Mouse (Mus musculus) midbrain, embryonic 14.5 days (tissue): ENCODE results near the gene Btaf1. TPM values are rescaled to one million over a fixed set of nuclear protein-coding genes. Genes with fewer than 3 reads are reported as not detected.
A peak's percentile ranks its signal among the peaks of the same experiment; 100 is the strongest.

Source experiments
- ATAC-seq: fragments of 200-750 bp; cut with Nextera tagmentation; 2 replicates; pipeline ENCODE4 v1.8.0; 2017; ENCODE audit warnings: moderate number of reproducible peaks, moderate library complexity; ENCODE audit not compliant: low FRiP score, low TSS enrichment
- DNase-seq: peaks from one replicate; pipeline ENCODE4 v3.0.0-alpha.2; 2015
- H3K27ac ChIP-seq: fragments of 300-500 bp; sonication (generic); replicated peaks from 2 replicates; pipeline ENCODE4 v1.5.1; 2014; ENCODE audit warnings: mild to moderate bottlenecking, low read depth, low read length, moderate library complexity
- H3K27me3 ChIP-seq: fragments of 300-500 bp; sonication (generic); 2 replicates; pipeline ENCODE4 v1.6.1; 2014; ENCODE audit warnings: low read length, control low read depth, mixed read lengths; ENCODE audit not compliant: control insufficient read depth, insufficient read depth
- H3K36me3 ChIP-seq: fragments of 300-500 bp; sonication (generic); 2 replicates; pipeline ENCODE4 v1.6.1; 2014; ENCODE audit warnings: low read length, control low read depth; ENCODE audit not compliant: control insufficient read depth, insufficient read depth
- H3K4me1 ChIP-seq: fragments of 300-500 bp; sonication (generic); 2 replicates; pipeline ENCODE4 v1.6.1; 2014; ENCODE audit warnings: mild to moderate bottlenecking, antibody characterized with exemption, low read length, control low read depth; ENCODE audit not compliant: control insufficient read depth, insufficient read depth
- H3K4me2 ChIP-seq: fragments of 300-500 bp; sonication (generic); 2 replicates; pipeline ENCODE4 v1.6.1; 2014; ENCODE audit warnings: mild to moderate bottlenecking, low read length, moderate library complexity
- H3K4me3 ChIP-seq: fragments of 300-500 bp; sonication (generic); replicated peaks from 2 replicates; pipeline ENCODE4 v1.5.1; 2014; ENCODE audit warnings: low read depth, low read length
- H3K9ac ChIP-seq: fragments of 300-500 bp; sonication (generic); replicated peaks from 2 replicates; pipeline ENCODE4 v1.6.1; 2014; ENCODE audit warnings: mild to moderate bottlenecking, low read length, moderate library complexity
- H3K9me3 ChIP-seq: fragments of 300-500 bp; sonication (generic); 2 replicates; pipeline ENCODE4 v1.6.1; 2016; ENCODE audit warnings: low read length, control low read depth, mixed read lengths; ENCODE audit not compliant: control insufficient read depth
- WGBS: fragments of 180-500 bp; shearing (Covaris S2); extraction: QIAGEN DNeasy Blood & Tissue Kit; methylation state at CpG from one replicate; pipeline ENCODE4 v1.1.7; 2014; 5-methylcytosine and 5-hydroxymethylcytosine counted together
- polyA plus RNA-seq: library from polyadenylated mRNA; unstranded; fragments of >200 nt; fragmentation: Nextera tagmentation; extraction: Ambion mirVana; gene quantifications from 2 replicates; pipeline ENCODE4 v1.2.1, GENCODE M21; 2014

Gene Btaf1
- 11.4 and 15.4 TPM in 2 replicates for polyA plus RNA-seq

DNA sequence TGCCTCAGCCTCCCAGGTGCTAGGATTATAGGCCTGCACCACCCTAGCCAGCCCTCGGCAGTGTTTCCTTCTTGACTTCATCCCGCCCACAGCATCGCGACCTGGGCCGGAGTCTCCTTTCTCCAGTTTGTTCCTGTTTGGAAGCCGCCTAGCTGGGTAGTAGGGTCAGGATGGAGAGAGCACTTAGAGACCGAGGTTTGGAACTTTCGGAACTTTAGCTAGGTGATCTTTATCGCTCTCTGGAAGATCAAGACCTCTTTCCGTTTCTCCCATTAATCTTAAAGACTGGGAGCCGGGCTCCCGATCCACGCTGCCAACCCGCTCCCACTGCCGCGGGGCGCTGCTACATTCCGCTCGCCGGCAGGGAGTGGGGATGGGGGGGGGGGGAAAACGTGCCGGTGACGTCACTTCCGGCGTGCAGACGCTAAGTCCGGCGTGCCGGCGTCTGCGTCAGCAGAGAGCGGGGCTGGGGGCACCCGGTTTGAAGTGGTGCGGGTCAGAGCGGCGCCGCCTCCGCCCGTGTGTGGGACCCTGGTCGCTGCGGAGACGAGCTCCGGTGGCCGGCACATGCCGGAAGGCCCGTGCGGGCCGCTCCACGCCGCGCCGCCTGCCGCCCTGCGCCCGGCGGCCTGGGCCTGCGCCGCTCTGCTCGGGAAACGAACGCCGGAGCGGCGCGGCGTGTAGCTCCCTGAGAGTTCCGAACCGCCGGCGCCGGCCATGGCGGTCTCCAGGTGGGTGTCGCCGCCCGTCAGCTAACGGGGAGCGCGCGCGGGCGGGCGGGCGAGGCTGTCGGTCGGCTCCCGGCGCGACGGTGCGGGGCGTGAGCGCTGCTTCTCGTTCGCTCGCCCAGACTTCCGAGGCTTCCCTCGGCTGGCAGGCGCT, at the start of gene Btaf1:
Gene Btaf1 (plus strand): TSS at position 409 of the 882 bp plus-strand sequence.
- WGBS, result under 1% methylated on average over 92 of the region's 98 CpGs
- ATAC-seq, result peak; percentile 99
- H3K27me3 ChIP-seq, result no peaks in the 10 kb centered on the region

DNA sequence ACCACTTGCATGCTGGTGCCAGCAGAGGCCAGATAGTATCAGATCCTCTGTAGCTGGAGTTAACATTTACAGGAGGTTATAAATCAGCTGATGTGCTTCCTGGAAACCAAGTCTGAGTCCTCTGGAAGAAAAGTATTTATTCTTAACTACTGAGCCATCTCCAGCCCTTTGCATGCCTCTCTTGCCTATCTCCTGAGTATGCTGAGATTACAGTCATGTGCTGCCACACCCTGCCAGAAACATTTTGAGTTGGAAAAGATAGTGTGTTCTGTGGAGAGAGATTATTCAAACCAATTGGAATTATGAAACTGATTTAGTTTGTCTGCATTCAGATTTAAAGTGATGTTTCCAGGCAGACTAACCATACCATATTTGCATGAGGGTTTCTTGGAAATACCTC, 48.5 kb upstream of the Btaf1 start:
- no peaks in the 10 kb centered on the region for H3K4me1 ChIP-seq
- no peak for ATAC-seq
- no peak overlapping the region for H3K9ac ChIP-seq
- no peak overlapping the region for H3K27ac ChIP-seq
- DNase-seq, result no peak
- no peak overlapping the region for H3K4me2 ChIP-seq
- H3K27me3 ChIP-seq, result no peaks in the 10 kb centered on the region
- no peak overlapping the region for H3K4me3 ChIP-seq
- H3K9me3 ChIP-seq, result no peaks in the 10 kb centered on the region
- H3K36me3 ChIP-seq, result peaks cover 89% of the 10 kb centered on the region

More for the DNA sequence above, at the start of gene Btaf1:
- Histone ChIP-seq H3K4me2 (peak within 1 kb of the TSS; percentile 63), H3K9ac (peak within 1 kb of the TSS; percentile 84), H3K4me1 (peaks cover 8% of the 10 kb centered on the region), H3K9me3 (no peaks in the 10 kb centered on the region), H3K36me3 (no peaks in the 10 kb centered on the region), H3K27ac (peak within 1 kb of the TSS; percentile 91), H3K4me3 (peak within 1 kb of the TSS; percentile 94)
- DNase-seq, result peak; percentile 96

DNA sequence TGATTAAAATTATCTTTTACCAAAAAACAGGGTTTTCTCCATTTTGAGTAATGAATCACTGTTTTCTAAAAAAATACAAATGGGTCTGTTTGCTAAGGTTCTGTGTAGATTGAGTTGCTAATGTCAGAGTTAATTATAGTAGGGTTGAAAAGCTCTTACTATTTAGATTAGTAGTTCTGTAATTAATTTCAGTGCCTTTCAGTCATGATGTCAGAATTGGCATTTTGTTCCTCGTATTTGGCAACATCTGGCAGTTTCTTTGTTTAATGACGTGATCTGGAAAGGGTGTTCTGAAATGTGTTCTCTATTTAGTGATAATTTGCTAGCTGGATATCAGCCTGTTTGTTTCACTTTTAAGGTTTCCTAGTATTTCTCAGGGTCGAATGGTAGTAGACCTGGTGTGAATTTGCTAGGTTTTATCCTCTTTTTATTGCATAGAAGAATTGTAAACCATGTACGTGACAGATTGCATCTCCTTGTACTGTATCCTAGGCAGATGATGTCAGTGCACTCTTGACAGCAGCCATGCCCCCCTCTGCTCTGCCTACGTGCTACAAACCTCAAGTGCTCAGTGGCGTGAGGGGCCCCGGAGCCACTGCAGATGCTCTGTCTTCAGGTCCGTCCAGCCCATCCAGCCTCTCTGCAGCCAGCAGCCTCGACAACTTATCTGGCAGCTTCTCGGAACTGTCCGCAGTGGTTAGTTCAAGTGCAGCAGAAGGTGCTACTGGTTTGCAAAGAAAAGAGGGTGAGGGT, 47.0 kb upstream of the Btaf1 start:
- H3K36me3 ChIP-seq, result peaks cover 91% of the 10 kb centered on the region

DNA sequence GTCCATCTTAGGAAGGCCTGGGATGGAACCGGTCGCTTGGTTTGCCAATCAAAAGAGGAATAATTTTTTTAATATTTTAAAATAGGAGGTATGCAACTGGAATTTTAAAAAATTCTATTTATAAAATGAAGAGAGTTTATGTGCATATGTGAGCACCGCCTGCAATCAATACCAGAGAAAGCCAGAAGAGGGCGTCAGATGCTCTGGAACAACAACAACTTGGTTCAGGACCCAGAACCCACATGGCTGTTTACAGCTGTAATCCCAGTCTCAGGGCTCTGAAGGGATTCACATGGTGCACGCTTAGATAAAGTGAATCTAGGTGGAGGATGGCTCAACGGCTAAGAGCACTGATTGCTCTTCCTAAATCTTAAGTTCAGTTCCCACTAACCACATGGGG, 42.8 kb upstream of the Btaf1 start:
- no peak overlapping the region for H3K4me3 ChIP-seq
- H3K27ac ChIP-seq, result no peak overlapping the region
- no peak overlapping the region for H3K9ac ChIP-seq
- no peaks in the 10 kb centered on the region for H3K4me1 ChIP-seq
- H3K4me2 ChIP-seq, result no peak overlapping the region
- no peaks in the 10 kb centered on the region for H3K9me3 ChIP-seq
- peaks cover 92% of the 10 kb centered on the region for H3K36me3 ChIP-seq
- WGBS, result 71% methylated on average over 6 of the region's 6 CpGs
- ATAC-seq (no peak; the same call in 1 of the 2 replicates), DNase-seq (peak; percentile 69)
- H3K27me3 ChIP-seq, result no peaks in the 10 kb centered on the region

More for the DNA sequence above, 47.0 kb upstream of the Btaf1 start:
- Histone ChIP-seq H3K4me1 (no peaks in the 10 kb centered on the region), H3K9ac (no peak overlapping the region), H3K4me2 (no peak overlapping the region), H3K27me3 (no peaks in the 10 kb centered on the region), H3K4me3 (no peak overlapping the region), H3K9me3 (no peaks in the 10 kb centered on the region), H3K27ac (no peak overlapping the region)
- 85% methylated on average over 11 of the region's 11 CpGs for WGBS
- ATAC-seq (no peak), DNase-seq (no peak)

DNA sequence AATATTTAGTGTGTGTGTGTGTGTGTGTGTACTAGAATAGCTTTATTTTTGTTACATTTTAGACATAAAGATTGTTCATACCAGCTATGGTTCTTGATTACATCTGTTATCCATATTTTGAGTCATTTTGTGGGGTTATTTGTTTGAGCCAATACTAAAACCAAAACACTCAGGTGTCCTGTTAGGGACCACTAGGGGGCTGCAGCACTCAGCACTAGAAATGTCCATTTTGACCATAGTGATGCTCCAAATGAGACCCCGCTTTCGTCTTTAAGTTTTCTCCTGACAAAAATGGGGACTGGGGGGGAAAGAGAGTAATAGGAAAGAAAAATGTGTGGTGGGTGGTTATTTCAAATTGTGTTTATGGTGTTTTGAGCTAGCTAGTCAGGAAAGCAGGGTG, 39.6 kb upstream of the Btaf1 start:
- Histone ChIP-seq H3K4me3 (no peak overlapping the region), H3K36me3 (peaks cover 97% of the 10 kb centered on the region), H3K27me3 (no peaks in the 10 kb centered on the region), H3K27ac (no peak overlapping the region), H3K9me3 (no peaks in the 10 kb centered on the region), H3K4me2 (no peak overlapping the region), H3K4me1 (no peaks in the 10 kb centered on the region), H3K9ac (no peak overlapping the region)
- DNase-seq (peak; percentile 72), ATAC-seq (no peak)
- 68% methylated on average over 2 of the region's 2 CpGs for WGBS

DNA sequence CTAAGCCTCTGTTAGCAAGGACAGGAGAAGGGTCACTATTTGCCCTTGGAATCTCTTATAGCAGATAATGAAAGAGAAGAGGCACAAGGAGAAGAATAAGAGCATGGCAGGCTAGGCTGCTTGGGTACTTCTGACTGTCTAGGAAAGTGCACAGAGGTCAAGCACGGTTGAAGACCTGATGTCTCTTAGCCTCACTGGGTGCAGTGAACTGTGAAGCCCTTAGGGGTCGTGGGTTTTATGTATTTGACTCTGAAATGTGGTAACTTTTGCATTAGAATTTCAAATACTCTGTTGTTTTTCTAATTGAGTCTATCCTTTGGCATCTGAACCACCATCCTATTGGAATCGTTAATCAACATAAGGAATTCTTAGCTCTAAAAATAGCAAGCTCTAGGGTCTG, 38.2 kb upstream of the Btaf1 start:
- no peak for ATAC-seq

DNA sequence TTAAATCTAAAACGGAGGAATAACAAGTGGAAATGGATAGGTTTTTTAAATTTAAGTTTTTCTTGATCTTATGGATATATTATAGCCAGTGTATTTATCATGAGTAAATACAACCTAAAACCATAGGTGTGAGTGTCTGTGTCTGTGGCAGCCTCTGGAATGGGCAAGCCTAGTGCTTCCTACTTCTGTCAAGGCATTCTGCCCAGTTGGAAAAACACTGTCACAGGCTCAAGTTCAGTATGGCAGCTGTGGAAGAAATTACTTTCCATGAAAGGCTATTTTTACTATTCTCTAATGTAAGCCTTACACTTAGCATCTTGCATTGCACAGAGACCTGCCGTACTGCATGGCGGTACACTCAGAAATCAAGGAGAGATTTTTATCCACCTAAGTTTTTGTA, 34.1 kb upstream of the Btaf1 start:
- Histone ChIP-seq H3K4me3 (no peak overlapping the region), H3K36me3 (peaks cover 73% of the 10 kb centered on the region), H3K9me3 (no peaks in the 10 kb centered on the region), H3K4me1 (peaks cover 4% of the 10 kb centered on the region), H3K27me3 (no peaks in the 10 kb centered on the region), H3K4me2 (no peak overlapping the region), H3K9ac (no peak overlapping the region), H3K27ac (no peak overlapping the region)
- DNase-seq (no peak), ATAC-seq (no peak)
- WGBS, result 97% methylated on average over 3 of the region's 3 CpGs

More for the DNA sequence above, 38.2 kb upstream of the Btaf1 start:
- H3K36me3 ChIP-seq, result peaks cover 92% of the 10 kb centered on the region
- H3K9ac ChIP-seq, result no peak overlapping the region
- H3K4me2 ChIP-seq, result no peak overlapping the region
- H3K27me3 ChIP-seq, result no peaks in the 10 kb centered on the region
- WGBS, result 38% methylated on average over 3 of the region's 3 CpGs
- H3K9me3 ChIP-seq, result no peaks in the 10 kb centered on the region
- no peak overlapping the region for H3K27ac ChIP-seq
- H3K4me1 ChIP-seq, result no peaks in the 10 kb centered on the region
- H3K4me3 ChIP-seq, result no peak overlapping the region
- DNase-seq, result no peak

DNA sequence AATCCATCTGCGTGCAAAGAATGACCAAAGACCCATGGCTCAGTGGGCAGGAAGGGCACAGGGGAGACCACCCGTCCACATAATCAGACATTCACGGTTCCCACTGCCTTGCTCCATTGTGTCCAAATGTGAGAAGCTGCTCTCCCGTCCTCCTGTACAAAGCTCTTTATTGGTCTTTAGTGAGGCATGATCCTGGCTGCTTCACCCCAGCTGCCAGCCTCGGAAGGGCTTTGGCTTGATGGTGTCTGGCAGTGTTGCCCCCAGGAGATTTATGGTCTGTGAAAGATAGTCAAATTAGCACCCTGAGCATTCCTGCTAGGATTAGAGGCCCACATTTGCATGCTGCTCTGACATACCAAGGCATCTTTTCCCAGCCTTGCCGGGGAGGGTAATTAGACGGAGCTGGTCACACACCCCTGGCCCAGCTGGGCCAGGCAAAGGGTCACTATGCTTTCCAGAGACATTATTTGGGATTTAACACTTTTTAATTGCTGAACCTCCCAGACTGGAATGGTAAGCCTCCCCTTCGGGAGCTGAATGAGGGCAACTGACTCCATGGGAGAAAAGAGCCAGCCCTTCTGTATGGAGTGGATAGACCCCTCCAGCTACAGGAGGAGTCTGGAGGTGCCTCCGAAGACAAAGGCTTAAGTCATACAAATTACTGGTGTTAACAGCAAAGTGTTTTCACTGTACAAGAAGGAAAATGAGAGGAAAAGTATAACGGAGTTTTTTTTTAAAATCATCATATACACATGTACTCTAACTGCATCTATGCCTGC, 28.9 kb upstream of the Btaf1 start:
- peak; percentile 84 for DNase-seq
- peak overlapping the region; percentile 84 for H3K27ac ChIP-seq
- H3K9ac ChIP-seq, result peak overlapping the region; percentile 23; the same call in 1 of the 2 replicates
- peak overlapping the region; percentile 25 for H3K4me2 ChIP-seq
- no peaks in the 10 kb centered on the region for H3K27me3 ChIP-seq
- H3K4me1 ChIP-seq, result peaks cover 10% of the 10 kb centered on the region
- 3% methylated on average over 10 of the region's 10 CpGs for WGBS
- H3K9me3 ChIP-seq, result no peaks in the 10 kb centered on the region
- no peak overlapping the region for H3K4me3 ChIP-seq
- peaks cover 22% of the 10 kb centered on the region for H3K36me3 ChIP-seq
- ATAC-seq, result peak; percentile 87
